Mouse (Mus musculus) embryonic facial prominence, embryonic 15.5 days (tissue): ENCODE results near the gene Zfp839. TPM values are rescaled to one million over a fixed set of nuclear protein-coding genes. Genes with fewer than 3 reads are reported as not detected.

Source experiments
- polyA plus RNA-seq: library from polyadenylated mRNA; unstranded; fragments of >200 nt; fragmentation: Nextera tagmentation; extraction: Ambion mirVana; gene quantifications from 2 replicates; pipeline ENCODE4 v1.2.1, GENCODE M21; 2015

The Zfp839 gene
- polyA plus RNA-seq, 1 experiment from 2014 or later = 8.0 TPM

Other genes starting within 250 kb of the Zfp839 start
- gene Dync1h1, start 248.8 kb upstream of the Zfp839 start, polyA plus RNA-seq = 45.7 and 54.2 TPM in 2 replicates
- 0.24 and 0.35 TPM in 2 replicates for gene 1700001K19Rik, start 167.6 kb upstream of the Zfp839 start, polyA plus RNA-seq
- 889 and 978 TPM in 2 replicates for gene Hsp90aa1, start 147.5 kb upstream of the Zfp839 start, polyA plus RNA-seq
- gene Wdr20, start 112.3 kb upstream of the Zfp839 start, polyA plus RNA-seq = 22.2 and 24.5 TPM in 2 replicates
- 7.3 and 9.6 TPM in 2 replicates for gene Mok, start 9.3 kb upstream of the Zfp839 start, polyA plus RNA-seq
- 68.4 and 72.8 TPM in 2 replicates for gene Cinp, start 38.9 kb downstream of the Zfp839 start, polyA plus RNA-seq
- gene Tecpr2, start 39.0 kb downstream of the Zfp839 start, polyA plus RNA-seq = 4.2 and 5.2 TPM in 2 replicates
- gene Ankrd9, start 128.8 kb downstream of the Zfp839 start, polyA plus RNA-seq = 16.6 and 17.6 TPM in 2 replicates
- gene Rcor1, start 189.1 kb downstream of the Zfp839 start, polyA plus RNA-seq = 13.0 and 14.3 TPM in 2 replicates